Mouse (Mus musculus): ENCODE measurements around the gene Fam136a. TPM values are rescaled to one million over a fixed set of nuclear protein-coding genes. Genes with fewer than 3 reads are reported as not detected.
A peak's percentile ranks its signal among the peaks of the same experiment; 100 is the strongest.

Gene Fam136a
- polyA plus RNA-seq, 1 experiment = 73.3 TPM

- Histone ChIP-seq H3K4me1 (ENCODE audit: control insufficient read depth, insufficient read depth, insufficient read length, low read length) (no peaks in the 10 kb centered on the region), H3K4me3 (ENCODE audit: insufficient read depth, low read depth, low read length) (no peak overlapping the region), H3K27ac (replicated peaks; ENCODE audit: low read depth, low read length) (no peak overlapping the region)
Observed at GRCm38 (mm10) chr6:86349257-86349656, 16.2 kb upstream of the Fam136a start.

GRCm38 (mm10) chr6:86354948-86355347 lies 10.5 kb upstream of the Fam136a start:
- Histone ChIP-seq H3K27ac (replicated peaks; ENCODE audit: low read depth, low read length) (no peak overlapping the region), H3K4me3 (ENCODE audit: insufficient read depth, low read depth, low read length) (no peak overlapping the region), H3K4me1 (ENCODE audit: control insufficient read depth, insufficient read depth, insufficient read length, low read length) (no peaks in the 10 kb centered on the region)

- H3K4me3 ChIP-seq (ENCODE audit: insufficient read depth, low read depth, low read length) = no peak overlapping the region
- no peaks in the 10 kb centered on the region for H3K4me1 ChIP-seq (ENCODE audit: control insufficient read depth, insufficient read depth, insufficient read length, low read length)
- no peak overlapping the region for H3K27ac ChIP-seq (replicated peaks; ENCODE audit: low read depth, low read length)
Observed at GRCm38 (mm10) chr6:86356956-86357355, 8.5 kb upstream of the Fam136a start.

- Histone ChIP-seq H3K27ac (replicated peaks; ENCODE audit: low read depth, low read length) (no peak overlapping the region), H3K4me3 (ENCODE audit: insufficient read depth, low read depth, low read length) (no peak overlapping the region), H3K4me1 (ENCODE audit: control insufficient read depth, insufficient read depth, insufficient read length, low read length) (no peaks in the 10 kb centered on the region)
Observed at GRCm38 (mm10) chr6:86360691-86361090, 4.8 kb upstream of the Fam136a start.

GRCm38 (mm10) chr6:86361373-86361772 lies 4.1 kb upstream of the Fam136a start:
- Histone ChIP-seq H3K4me3 (ENCODE audit: insufficient read depth, low read depth, low read length) (no peak overlapping the region), H3K4me1 (ENCODE audit: control insufficient read depth, insufficient read depth, insufficient read length, low read length) (no peaks in the 10 kb centered on the region), H3K27ac (replicated peaks; ENCODE audit: low read depth, low read length) (no peak overlapping the region)

GRCm38 (mm10) chr6:86364442-86365141 lies 854 bp upstream of the Fam136a start:
- Histone ChIP-seq H3K27ac (replicated peaks; ENCODE audit: low read depth, low read length) (no peak overlapping the region), H3K4me1 (ENCODE audit: control insufficient read depth, insufficient read depth, insufficient read length, low read length) (no peaks in the 10 kb centered on the region), H3K4me3 (ENCODE audit: insufficient read depth, low read depth, low read length) (peak overlapping the region; percentile 61)

GRCm38 (mm10) chr6:86366125-86366852 lies 843 bp downstream of the Fam136a start:
- Histone ChIP-seq H3K4me1 (ENCODE audit: control insufficient read depth, insufficient read depth, insufficient read length, low read length) (no peaks in the 10 kb centered on the region), H3K27ac (replicated peaks; ENCODE audit: low read depth, low read length) (peak overlapping the region; percentile 25), H3K4me3 (ENCODE audit: insufficient read depth, low read depth, low read length) (peak overlapping the region; percentile 76)

- no peak overlapping the region for H3K4me3 ChIP-seq (ENCODE audit: insufficient read depth, low read depth, low read length)
Observed at GRCm38 (mm10) chr6:86366853-86367249, 1.4 kb downstream of the Fam136a start.

GRCm38 (mm10) chr6:86368479-86368878 lies 3.0 kb downstream of the Fam136a start:
- Histone ChIP-seq H3K27ac (replicated peaks; ENCODE audit: low read depth, low read length) (no peak overlapping the region), H3K4me1 (ENCODE audit: control insufficient read depth, insufficient read depth, insufficient read length, low read length) (0 out of 2 replicates have a peak, but pooled peaks cover 2% of the 10 kb centered on the region), H3K4me3 (ENCODE audit: insufficient read depth, low read depth, low read length) (no peak overlapping the region)

More at GRCm38 (mm10) chr6:86366853-86367249, 1.4 kb downstream of the Fam136a start:
- Histone ChIP-seq H3K27ac (replicated peaks; ENCODE audit: low read depth, low read length) (no peak overlapping the region), H3K4me1 (ENCODE audit: control insufficient read depth, insufficient read depth, insufficient read length, low read length) (no peaks in the 10 kb centered on the region)

- Histone ChIP-seq H3K4me3 (ENCODE audit: insufficient read depth, low read depth, low read length) (no peak overlapping the region; the same call in 1 of the 2 replicates), H3K27ac (replicated peaks; ENCODE audit: low read depth, low read length) (no peak overlapping the region)
Observed at GRCm38 (mm10) chr6:86370093-86370713, 4.8 kb downstream of the Fam136a start.

GRCm38 (mm10) chr6:86370764-86371339 lies 5.4 kb downstream of the Fam136a start, which contains the start of gene Snrpg:
Gene Snrpg, plus strand, starts transcription at chr6:86371304.
- peak within 1 kb of the TSS; percentile 83 for H3K4me3 ChIP-seq (ENCODE audit: insufficient read depth, low read depth, low read length)
- H3K4me1 ChIP-seq (ENCODE audit: control insufficient read depth, insufficient read depth, insufficient read length, low read length) = 0 out of 2 replicates have a peak, but pooled peaks cover 2% of the 10 kb centered on the region
- H3K27ac ChIP-seq (replicated peaks; ENCODE audit: low read depth, low read length) = peak within 1 kb of the TSS; percentile 75

More at GRCm38 (mm10) chr6:86370093-86370713, 4.8 kb downstream of the Fam136a start:
- H3K4me1 ChIP-seq (ENCODE audit: control insufficient read depth, insufficient read depth, insufficient read length, low read length) = 0 out of 2 replicates have a peak, but pooled peaks cover 2% of the 10 kb centered on the region

- Histone ChIP-seq H3K4me3 (ENCODE audit: insufficient read depth, low read depth, low read length) (peak overlapping the region; percentile 83), H3K27ac (replicated peaks; ENCODE audit: low read depth, low read length) (peak overlapping the region; percentile 75), H3K4me1 (ENCODE audit: control insufficient read depth, insufficient read depth, insufficient read length, low read length) (0 out of 2 replicates have a peak, but pooled peaks cover 2% of the 10 kb centered on the region)
Observed at GRCm38 (mm10) chr6:86371340-86371911, 6.0 kb downstream of the Fam136a start.

GRCm38 (mm10) chr6:86371950-86372516 lies 6.6 kb downstream of the Fam136a start:
- no peak overlapping the region for H3K27ac ChIP-seq (replicated peaks; ENCODE audit: low read depth, low read length)
- H3K4me3 ChIP-seq (ENCODE audit: insufficient read depth, low read depth, low read length) = peak overlapping the region; percentile 83
- H3K4me1 ChIP-seq (ENCODE audit: control insufficient read depth, insufficient read depth, insufficient read length, low read length) = 0 out of 2 replicates have a peak, but pooled peaks cover 2% of the 10 kb centered on the region

GRCm38 (mm10) chr6:86373556-86373955 lies 8.1 kb downstream of the Fam136a start:
- 0 out of 2 replicates have a peak, but pooled peaks cover 2% of the 10 kb centered on the region for H3K4me1 ChIP-seq (ENCODE audit: control insufficient read depth, insufficient read depth, insufficient read length, low read length)
- no peak overlapping the region for H3K4me3 ChIP-seq (ENCODE audit: insufficient read depth, low read depth, low read length)
- H3K27ac ChIP-seq (replicated peaks; ENCODE audit: low read depth, low read length) = no peak overlapping the region

Measured in brown adipose tissue, adult 24 weeks (tissue).